Mouse (Mus musculus): ENCODE measurements around the gene Acadvl.

Acadvl gene

GRCm38 (mm10) chr11:69980196-69981140 lies 34.7 kb downstream of the Acadvl start:
- peak; percentile 98 for DNase-seq (ENCODE audit: low spot score)

GRCm38 (mm10) chr11:69979827-69980195 lies 35.4 kb downstream of the Acadvl start:
- DNase-seq (ENCODE audit: low spot score) = no peak

- no peak for DNase-seq (ENCODE audit: low spot score)
Measured at GRCm38 (mm10) chr11:69976271-69976670, 38.9 kb downstream of the Acadvl start.

GRCm38 (mm10) chr11:69974907-69975306 lies 40.3 kb downstream of the Acadvl start:
- DNase-seq (ENCODE audit: low spot score) = no peak

GRCm38 (mm10) chr11:69970775-69971174 lies 44.4 kb downstream of the Acadvl start:
- no peak for DNase-seq (ENCODE audit: low spot score)

GRCm38 (mm10) chr11:69970222-69970621 lies 45.0 kb downstream of the Acadvl start:
- DNase-seq (ENCODE audit: low spot score) = no peak

- no peak for DNase-seq (ENCODE audit: low spot score)
Measured at GRCm38 (mm10) chr11:69968793-69969192, 46.4 kb downstream of the Acadvl start.

- no peak for DNase-seq (ENCODE audit: low spot score)
Measured at GRCm38 (mm10) chr11:69966860-69967517, 48.2 kb downstream of the Acadvl start.

- DNase-seq (ENCODE audit: low spot score) = no peak
Measured at GRCm38 (mm10) chr11:69966006-69966859, 49.0 kb downstream of the Acadvl start.

- DNase-seq (ENCODE audit: low spot score) = no peak
Measured at GRCm38 (mm10) chr11:69965271-69966005, 49.8 kb downstream of the Acadvl start.

- no peak for DNase-seq (ENCODE audit: low spot score)
Measured at GRCm38 (mm10) chr11:69964650-69965270, 50.5 kb downstream of the Acadvl start, which contains the start of gene Cldn7. TSS of gene Cldn7 (plus strand) at chr11:69964779.

GRCm38 (mm10) chr11:69961841-69962240 lies 53.4 kb downstream of the Acadvl start:
- DNase-seq (ENCODE audit: low spot score) = no peak

- no peak for DNase-seq (ENCODE audit: low spot score)
Measured at GRCm38 (mm10) chr11:69960616-69961015, 54.6 kb downstream of the Acadvl start.

Measured in c-Kit-positive CD71-positive TER-119-positive erythroid progenitor cells, embryonic 14.5 days (primary cell).